Mouse (Mus musculus): ENCODE measurements around the gene Ank. TPM values are rescaled to one million over a fixed set of nuclear protein-coding genes. Genes with fewer than 3 reads are reported as not detected.

Ank gene
- polyA plus RNA-seq, 1 experiment: 21.5 TPM

DNA sequence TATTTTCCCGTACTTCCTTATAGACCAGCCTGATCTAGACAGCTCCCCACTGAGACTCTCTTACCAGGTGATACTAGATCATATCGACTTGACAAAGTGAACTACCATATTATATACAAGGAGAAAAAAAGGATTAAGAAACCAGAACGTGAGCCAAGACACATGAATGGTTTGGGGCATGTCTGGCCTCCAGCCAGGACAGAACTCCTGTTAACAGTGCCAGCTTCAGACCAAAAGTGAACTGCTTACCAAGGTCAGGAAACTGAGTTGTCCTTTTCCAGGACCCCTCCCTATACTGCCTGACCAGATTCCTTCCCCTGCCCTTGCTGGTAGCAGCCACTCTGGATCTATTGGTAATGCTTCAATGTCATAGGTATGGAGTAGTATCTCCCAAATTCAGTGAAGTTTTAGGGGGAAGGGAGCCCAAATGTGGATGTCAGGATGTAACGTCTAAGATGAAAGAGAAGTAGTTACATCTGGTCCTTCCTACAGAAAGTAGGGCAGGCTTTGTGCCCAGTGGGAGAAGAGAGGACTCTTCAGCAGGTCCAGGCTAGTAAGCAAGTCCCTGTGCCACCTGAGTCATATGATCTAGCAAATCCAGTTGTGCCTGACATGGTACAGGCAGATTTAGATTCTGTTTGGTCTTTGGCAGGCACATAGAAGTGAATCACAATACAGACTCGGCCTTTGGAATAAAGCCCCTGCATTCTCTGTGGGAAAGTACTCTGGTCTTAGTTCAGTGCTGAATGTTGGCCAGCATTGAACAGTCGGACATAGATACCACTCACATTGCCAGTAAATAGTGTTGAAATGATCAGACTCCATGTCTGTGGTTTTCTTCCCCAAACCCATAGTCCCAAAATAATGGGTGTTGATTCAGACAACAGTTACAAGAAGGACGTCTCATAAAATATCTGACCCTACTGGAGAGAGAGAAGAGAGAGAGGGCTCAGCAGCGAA is 167.7 kb downstream of the Ank start:
- Histone ChIP-seq H3K4me3 (ENCODE audit: control insufficient read depth, insufficient read depth, low read length) (no peak overlapping the region), H3K36me3 (ENCODE audit: control insufficient read depth, insufficient read depth, low read length) (no peaks in the 10 kb centered on the region), H3K27ac (ENCODE audit: control insufficient read depth, insufficient read depth, low read length) (no peak overlapping the region), H3K27me3 (ENCODE audit: control insufficient read depth, insufficient read depth, low read length) (no peaks in the 10 kb centered on the region), H3K4me1 (replicated peaks; ENCODE audit: control insufficient read depth, insufficient read depth, low read length) (peaks cover 9% of the 10 kb centered on the region)
- WGBS: 89% methylated on average over 8 of the region's 8 CpGs
- TF ChIP-seq POLR2A (IDR thresholded peaks at IDR 0.05; ENCODE audit: control insufficient read depth, extremely low read depth, insufficient read depth, low read length, poor library complexity): no peak
- no peak for TF ChIP-seq CTCF (IDR thresholded peaks at IDR 0.05; ENCODE audit: borderline replicate concordance, control insufficient read depth, extremely low read depth, insufficient read depth, low read length, poor library complexity)
- DNase-seq: no peak

GRCm38 (mm10) chr15:27641171-27641570 is 174.7 kb downstream of the Ank start:
- DNase-seq: no peak
- TF ChIP-seq CTCF (IDR thresholded peaks at IDR 0.05; ENCODE audit: borderline replicate concordance, control insufficient read depth, extremely low read depth, insufficient read depth, low read length, poor library complexity): no peak
- TF ChIP-seq POLR2A (IDR thresholded peaks at IDR 0.05; ENCODE audit: control insufficient read depth, extremely low read depth, insufficient read depth, low read length, poor library complexity): no peak
- Histone ChIP-seq H3K36me3 (ENCODE audit: control insufficient read depth, insufficient read depth, low read length) (no peaks in the 10 kb centered on the region), H3K27ac (ENCODE audit: control insufficient read depth, insufficient read depth, low read length) (peak overlapping the region; percentile 72; the same call in 1 of the 2 replicates), H3K27me3 (ENCODE audit: control insufficient read depth, insufficient read depth, low read length) (no peaks in the 10 kb centered on the region), H3K4me1 (replicated peaks; ENCODE audit: control insufficient read depth, insufficient read depth, low read length) (peaks cover 8% of the 10 kb centered on the region), H3K4me3 (ENCODE audit: control insufficient read depth, insufficient read depth, low read length) (no peak overlapping the region)
- WGBS: 5% methylated on average over 12 of the region's 12 CpGs

- Histone ChIP-seq H3K27ac (ENCODE audit: control insufficient read depth, insufficient read depth, low read length) (no peak overlapping the region), H3K36me3 (ENCODE audit: control insufficient read depth, insufficient read depth, low read length) (no peaks in the 10 kb centered on the region), H3K4me3 (ENCODE audit: control insufficient read depth, insufficient read depth, low read length) (no peak overlapping the region), H3K4me1 (replicated peaks; ENCODE audit: control insufficient read depth, insufficient read depth, low read length) (peaks cover 8% of the 10 kb centered on the region), H3K27me3 (ENCODE audit: control insufficient read depth, insufficient read depth, low read length) (no peaks in the 10 kb centered on the region)
- peak; percentile 62 for DNase-seq
- TF ChIP-seq CTCF (IDR thresholded peaks at IDR 0.05; ENCODE audit: borderline replicate concordance, control insufficient read depth, extremely low read depth, insufficient read depth, low read length, poor library complexity) (no peak), POLR2A (IDR thresholded peaks at IDR 0.05; ENCODE audit: control insufficient read depth, extremely low read depth, insufficient read depth, low read length, poor library complexity) (no peak)
- WGBS: 98% methylated on average over 3 of the region's 3 CpGs
These were observed 176.4 kb downstream of the Ank start for GRCm38 (mm10) chr15:27642895-27643294.

Other genes starting within 250 kb of the Ank start
- gene Otulin, start 164.0 kb downstream of the Ank start, polyA plus RNA-seq (2012; rRNA removed): 43.0 and 43.1 TPM in 2 replicates
- gene Otulinl, start 214.9 kb downstream of the Ank start, polyA plus RNA-seq (2012; rRNA removed): 29.6 and 32.1 TPM in 2 replicates